Mouse (Mus musculus) bone marrow macrophage, adult 2 months (primary cell): ENCODE results near the gene Gadd45g.

Source experiments
- CTCF ChIP-seq: IDR thresholded peaks from 2 replicates; pipeline ENCODE4 v1.5.1; 2012; ENCODE audit warnings: low read depth, mild to moderate bottlenecking, low read length, moderate library complexity
- POLR2A ChIP-seq: IDR thresholded peaks from 2 replicates; pipeline ENCODE4 v1.6.1; 2012; ENCODE audit warnings: mild to moderate bottlenecking, low read depth, low read length, borderline replicate concordance

- TF ChIP-seq POLR2A (no peak), CTCF (no peak)
Measured at GRCm38 (mm10) chr13:51823822-51824495, 22.5 kb upstream of the Gadd45g start.
